Mouse (Mus musculus): Measurements from ENCODE around the gene Shroom3. TPM values are rescaled to one million over a fixed set of nuclear protein-coding genes. Genes with fewer than 3 reads are reported as not detected.

Shroom3 gene
- total RNA-seq, 1 experiment from 2014 or later: not detected

DNA sequence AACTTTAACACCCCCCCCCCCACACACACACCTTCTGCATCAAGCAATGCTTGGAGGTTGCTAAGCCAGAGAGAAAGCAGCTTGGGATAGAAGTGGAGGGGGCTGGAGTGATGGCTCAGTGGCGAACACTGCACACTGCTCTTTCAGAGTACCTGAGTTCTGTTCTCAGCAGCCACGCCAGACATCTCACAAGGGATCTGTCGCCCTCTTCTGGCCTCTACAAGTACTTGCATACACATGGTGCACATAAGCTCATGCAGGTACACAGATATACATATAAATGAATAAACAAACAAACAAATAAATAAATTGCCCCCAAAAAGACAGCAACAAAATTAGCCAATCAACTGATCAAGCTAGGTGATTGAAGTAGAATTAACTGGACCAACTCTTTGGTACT is 10.5 kb downstream of the Shroom3 start:
- ATAC-seq (ENCODE audit: extremely low read depth, insufficient number of reproducible peaks, low FRiP score, poor library complexity, severe bottlenecking): no peak

DNA sequence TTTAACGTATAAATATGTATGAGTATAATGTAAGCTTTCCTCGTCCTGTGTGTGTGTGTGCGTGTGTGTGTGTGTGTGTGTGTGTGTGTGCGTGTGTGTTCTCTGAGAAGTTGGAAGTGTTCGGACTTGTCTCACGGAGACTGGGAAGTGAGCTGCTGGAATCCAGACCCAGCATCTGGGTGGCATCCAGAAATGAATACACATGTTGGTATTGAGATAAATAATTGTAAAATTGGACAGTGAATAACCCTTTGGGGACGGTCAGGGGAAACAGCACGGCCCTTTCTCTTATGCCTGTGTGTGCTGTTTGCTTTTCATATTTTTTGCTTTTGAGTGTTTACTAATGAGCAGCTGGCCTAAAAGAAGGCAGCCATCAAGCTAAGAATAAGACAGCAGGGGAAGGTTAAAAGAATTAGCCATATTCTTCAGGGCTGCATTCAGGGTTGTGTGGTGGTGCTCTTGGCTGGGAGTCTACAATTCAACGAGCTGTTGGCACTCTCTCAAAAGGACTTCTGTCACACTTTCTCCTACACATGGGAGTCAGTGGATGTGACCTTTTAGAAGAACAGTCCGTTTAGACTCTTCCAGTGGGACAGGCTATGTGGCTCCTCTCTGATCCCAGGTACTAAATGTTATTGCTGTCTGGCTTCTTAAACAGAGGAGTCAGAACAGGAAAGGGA is 11.2 kb downstream of the Shroom3 start:
- ATAC-seq (ENCODE audit: extremely low read depth, insufficient number of reproducible peaks, low FRiP score, poor library complexity, severe bottlenecking): no peak

DNA sequence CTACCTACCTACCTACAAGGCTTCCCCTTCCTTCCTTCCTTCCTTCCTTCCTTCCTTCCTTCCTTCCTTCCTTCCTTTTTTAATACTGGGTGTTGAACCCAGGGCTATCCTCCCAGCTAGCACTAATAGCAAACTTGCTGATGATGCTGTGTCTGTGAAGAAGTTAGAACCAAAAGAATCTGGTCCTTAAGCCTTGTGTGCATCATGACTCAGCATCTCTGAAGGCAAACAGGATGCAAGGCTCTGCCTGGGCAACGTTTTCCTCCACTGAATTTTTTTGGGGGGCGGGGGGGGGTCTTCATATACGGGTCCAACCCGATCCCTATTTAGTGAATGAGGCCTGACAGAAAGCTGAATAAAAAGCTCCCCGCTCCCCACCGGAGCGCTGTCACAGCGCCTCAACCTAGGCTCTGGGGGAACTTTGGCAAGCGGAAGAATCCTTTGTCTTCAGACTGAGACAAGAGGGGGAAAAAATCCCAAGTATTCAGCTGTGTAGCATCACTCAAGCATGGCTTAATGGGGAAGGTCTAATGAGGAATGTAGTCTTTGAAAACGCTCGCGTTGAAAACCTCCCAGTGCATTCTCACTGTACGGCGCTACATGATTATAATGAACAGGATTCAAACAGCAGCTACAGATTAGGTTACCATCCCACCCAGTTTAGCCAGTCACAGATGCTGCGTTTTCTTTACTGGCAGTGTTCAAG is 15.0 kb downstream of the Shroom3 start:
- ATAC-seq (ENCODE audit: extremely low read depth, insufficient number of reproducible peaks, low FRiP score, poor library complexity, severe bottlenecking): no peak

DNA sequence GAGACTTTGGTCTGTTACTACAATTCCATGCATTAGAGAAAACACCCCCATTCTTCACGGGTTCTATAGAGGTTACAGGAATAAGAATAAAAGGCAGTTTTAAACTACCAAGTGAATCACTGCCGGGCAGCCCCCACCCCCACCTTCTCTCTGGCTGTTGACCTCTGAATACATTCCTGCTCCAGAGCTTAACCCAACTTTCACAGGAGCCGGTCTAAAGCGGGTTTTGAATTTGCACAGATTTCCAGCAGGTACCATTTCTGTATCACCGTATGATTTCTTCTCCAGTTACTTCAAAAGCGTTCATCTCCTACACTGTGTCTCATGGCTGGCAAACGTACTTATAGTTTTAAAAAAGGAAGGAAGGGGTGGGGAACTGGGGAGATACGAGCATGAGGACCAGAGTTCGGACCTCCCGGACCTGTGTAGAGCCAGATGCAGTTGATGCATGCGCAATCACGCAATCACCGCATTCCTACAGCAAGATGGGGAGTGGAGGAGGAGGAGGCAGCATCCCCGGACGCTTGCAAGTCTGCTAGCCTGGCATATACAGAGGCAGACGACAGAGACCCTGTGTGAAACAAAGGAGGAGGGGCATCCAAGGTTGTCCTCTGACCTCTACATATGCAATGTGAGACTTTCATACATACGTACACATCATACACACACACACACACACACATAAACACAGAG is 15.7 kb downstream of the Shroom3 start:
- no peak for ATAC-seq (ENCODE audit: extremely low read depth, insufficient number of reproducible peaks, low FRiP score, poor library complexity, severe bottlenecking)

DNA sequence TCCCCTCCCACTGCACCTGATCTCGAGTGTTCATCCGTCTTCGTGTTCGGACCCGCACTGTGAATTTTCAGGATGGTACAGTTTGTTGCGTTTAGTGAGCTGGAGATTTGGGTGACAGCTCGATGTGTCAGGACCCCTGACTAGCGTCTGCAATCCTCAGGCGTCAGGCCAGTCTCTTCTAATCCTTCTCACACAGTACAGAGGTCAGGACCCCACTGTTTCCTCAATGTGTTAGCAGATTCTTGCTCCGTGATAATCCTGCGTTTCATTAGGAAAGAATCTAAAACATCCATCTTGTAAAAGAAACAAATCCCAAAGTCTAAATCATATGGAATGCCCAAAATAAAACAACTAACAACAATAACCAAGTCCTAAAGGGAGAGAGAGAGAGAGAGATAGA is 18.5 kb downstream of the Shroom3 start:
- no peak for ATAC-seq (ENCODE audit: extremely low read depth, insufficient number of reproducible peaks, low FRiP score, poor library complexity, severe bottlenecking)

DNA sequence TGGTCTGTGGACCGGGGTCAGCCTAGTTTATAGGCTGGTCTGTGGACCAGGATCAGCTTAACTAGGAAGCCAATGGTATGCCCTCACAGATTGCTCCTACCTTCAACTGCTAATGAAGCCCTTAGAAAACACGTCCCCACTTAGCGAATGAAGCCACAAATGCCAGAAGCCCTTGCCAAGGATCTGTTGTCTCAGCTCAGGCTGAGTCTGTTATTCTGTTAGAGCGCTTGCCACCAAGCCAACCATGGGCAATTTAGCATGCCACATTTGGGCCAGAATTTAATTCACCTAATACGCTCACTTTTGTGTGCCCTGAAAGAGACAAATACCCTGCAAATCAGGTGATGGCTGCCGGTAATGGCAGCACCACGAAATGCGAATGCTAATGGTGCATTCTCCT is 20.4 kb downstream of the Shroom3 start:
- ATAC-seq (ENCODE audit: extremely low read depth, insufficient number of reproducible peaks, low FRiP score, poor library complexity, severe bottlenecking): no peak

DNA sequence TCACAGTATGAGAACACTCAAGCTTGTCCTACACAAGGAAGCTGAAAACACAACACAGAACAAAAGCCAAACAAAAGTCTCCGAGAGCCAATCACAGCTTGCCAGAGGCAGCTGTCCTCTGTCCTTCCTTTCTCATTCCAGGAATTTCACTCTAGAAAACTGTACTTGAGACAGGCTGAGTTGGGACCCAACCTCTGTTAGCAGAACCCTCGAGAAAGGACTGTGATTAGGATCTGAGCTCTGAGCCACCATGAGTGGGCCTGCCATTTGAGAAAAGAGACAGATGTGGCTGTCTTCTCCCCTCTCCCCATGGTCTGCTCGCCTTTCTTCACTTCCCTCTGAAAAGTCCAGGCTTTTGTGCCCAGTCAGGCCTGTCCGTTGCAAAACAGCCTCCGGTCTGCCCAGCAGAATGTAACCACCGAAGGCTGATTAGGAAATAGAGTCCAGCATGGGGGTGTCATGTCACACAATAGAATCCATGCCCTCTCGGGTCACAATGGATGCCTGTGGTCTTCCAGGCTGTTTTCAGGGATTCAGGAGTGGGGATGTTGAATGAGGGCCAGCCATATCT is 24.8 kb downstream of the Shroom3 start:
- ATAC-seq (ENCODE audit: extremely low read depth, insufficient number of reproducible peaks, low FRiP score, poor library complexity, severe bottlenecking): no peak

DNA sequence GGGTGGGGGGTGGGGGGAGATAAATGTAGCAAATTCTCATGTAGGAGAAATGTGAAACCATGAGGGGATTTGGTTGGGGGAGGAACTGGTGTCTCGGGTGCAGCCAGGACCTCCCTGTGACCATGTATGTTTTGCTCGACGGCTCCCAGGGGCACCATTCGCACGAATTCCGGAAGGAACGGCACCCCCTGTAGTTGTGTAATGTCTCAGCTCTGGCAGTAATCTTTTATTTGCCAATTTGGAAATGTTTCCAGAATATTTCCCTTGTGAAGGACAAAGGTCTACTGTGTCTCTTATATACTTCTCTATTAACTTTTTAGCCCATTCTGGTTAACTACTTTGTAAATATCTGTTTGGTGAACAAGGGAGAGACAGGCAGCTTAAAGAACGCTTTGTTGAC is 27.5 kb downstream of the Shroom3 start:
- ATAC-seq (ENCODE audit: extremely low read depth, insufficient number of reproducible peaks, low FRiP score, poor library complexity, severe bottlenecking): no peak

DNA sequence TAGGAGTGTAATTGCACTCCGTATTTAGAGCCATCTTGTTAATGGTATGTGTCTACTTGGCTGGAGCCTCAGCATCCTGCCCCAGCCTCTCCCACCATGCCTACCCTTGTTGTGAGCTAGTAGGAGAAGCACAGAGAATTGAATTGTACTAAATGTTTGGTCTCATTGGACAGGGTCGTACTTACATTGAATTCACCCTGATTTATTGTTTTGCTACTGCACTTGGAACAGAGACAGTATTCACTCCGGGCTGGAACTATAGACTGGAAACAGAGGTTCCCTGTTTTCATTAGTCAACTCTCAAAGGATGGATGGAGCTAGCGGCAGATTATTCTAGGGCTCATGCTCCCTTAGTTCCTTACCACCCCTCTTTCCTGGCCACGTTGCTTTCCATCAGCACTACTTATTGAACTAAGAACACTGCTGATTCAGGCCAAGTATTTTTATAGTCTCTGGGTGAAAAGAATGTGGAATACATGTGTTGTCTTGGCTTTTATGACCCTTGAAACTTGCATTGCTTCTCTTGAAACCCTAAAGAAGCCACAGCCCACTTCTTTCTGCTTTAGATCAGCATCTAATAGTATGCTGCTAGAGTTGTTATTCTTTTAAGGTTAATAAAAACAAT is 28.5 kb downstream of the Shroom3 start:
- ATAC-seq (ENCODE audit: extremely low read depth, insufficient number of reproducible peaks, low FRiP score, poor library complexity, severe bottlenecking): no peak

DNA sequence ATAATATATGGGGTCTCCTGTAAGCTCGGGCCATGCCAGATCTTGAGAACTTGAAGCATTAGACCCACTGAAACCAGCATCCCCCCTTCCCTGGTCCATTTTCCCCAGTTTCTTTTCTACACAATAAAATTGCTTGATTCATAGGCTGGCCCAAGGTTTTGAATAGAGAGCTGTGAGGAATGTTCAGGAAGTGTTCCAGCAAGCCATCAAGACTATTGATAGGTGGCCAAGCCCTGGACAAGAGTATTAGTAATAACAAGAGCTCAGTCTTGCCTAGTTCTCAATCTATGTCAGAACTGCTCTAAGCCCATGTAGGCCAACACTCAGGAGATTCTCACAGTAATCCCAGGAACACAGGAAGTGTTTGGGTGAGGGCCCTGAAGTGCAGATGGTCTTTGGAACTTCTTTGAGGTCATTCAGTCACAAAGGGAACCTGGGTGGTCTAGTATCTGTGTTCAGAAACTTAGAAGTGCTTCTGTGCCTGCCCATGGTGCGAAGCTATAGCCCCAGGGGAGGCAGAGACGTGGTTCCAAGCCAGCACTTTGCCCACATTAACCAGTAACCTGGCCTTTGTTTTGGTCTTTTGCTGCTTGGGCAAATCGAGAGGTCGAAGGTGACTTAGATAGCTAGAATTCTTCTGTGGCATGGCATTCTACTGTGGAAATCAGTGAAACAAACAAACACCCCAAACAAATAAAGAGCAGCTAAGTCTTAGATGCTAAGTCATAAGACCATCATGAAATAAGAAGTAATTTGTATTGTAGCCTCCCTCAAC is 29.6 kb downstream of the Shroom3 start:
- ATAC-seq (ENCODE audit: extremely low read depth, insufficient number of reproducible peaks, low FRiP score, poor library complexity, severe bottlenecking): no peak

DNA sequence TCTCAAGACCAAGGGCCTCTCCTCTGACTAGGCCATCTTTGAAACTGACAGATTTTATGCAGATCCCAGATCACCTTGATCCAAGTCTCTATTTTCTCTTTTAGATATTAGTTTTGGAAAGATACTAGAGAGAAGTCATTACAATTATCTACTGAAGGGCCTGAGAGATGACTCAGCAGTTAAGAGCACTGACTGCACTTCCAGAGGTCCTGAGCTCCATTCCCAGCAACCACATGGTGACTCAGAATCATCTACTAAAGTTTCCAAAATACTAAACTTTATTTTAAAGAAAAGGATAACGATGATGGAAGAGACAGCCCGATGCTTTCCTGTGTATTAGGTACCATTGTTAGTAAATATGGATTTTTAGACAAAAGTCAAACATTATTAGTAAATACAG is 31.7 kb downstream of the Shroom3 start:
- ATAC-seq (ENCODE audit: extremely low read depth, insufficient number of reproducible peaks, low FRiP score, poor library complexity, severe bottlenecking): no peak

DNA sequence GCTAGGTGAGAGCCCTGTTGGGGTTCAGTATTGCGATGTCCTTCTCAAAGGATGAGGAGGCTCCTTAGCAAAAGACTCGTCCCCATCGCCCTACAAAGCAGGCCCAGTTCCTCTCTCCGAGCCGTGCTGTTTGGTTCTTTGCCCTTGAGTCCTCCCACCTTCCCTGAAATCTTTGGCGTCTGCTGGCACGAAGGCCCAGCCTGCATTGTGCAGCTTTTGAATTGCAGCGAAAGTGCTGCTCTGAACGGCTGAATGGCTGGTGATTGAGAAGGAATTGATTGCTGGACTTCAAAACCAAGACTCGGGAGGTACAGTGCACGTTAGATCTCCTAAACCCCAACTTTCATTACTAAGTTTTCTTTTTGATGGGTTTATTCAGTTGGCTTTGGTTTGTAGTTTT is 32.1 kb downstream of the Shroom3 start:
- ATAC-seq (ENCODE audit: extremely low read depth, insufficient number of reproducible peaks, low FRiP score, poor library complexity, severe bottlenecking): no peak

DNA sequence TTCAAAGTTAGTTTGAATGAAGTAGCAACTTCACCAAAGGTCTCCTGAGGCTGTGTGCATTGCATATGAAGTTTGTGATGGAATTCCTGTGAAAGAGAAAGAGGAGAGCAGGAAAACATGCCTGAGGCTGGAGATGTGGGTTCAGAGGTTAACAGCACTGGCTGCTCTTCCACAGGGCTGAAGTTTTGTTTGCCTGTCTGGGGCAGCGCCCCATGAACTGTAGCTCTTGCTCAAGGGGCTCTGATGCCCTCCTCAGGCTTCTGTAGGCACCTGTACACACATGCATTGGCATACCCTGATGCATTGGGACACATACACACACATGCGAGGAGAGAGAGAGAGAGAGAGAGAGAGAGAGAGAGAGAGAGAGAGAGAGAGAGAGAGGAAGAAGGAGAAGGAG is 32.7 kb downstream of the Shroom3 start:
- no peak for ATAC-seq (ENCODE audit: extremely low read depth, insufficient number of reproducible peaks, low FRiP score, poor library complexity, severe bottlenecking)

DNA sequence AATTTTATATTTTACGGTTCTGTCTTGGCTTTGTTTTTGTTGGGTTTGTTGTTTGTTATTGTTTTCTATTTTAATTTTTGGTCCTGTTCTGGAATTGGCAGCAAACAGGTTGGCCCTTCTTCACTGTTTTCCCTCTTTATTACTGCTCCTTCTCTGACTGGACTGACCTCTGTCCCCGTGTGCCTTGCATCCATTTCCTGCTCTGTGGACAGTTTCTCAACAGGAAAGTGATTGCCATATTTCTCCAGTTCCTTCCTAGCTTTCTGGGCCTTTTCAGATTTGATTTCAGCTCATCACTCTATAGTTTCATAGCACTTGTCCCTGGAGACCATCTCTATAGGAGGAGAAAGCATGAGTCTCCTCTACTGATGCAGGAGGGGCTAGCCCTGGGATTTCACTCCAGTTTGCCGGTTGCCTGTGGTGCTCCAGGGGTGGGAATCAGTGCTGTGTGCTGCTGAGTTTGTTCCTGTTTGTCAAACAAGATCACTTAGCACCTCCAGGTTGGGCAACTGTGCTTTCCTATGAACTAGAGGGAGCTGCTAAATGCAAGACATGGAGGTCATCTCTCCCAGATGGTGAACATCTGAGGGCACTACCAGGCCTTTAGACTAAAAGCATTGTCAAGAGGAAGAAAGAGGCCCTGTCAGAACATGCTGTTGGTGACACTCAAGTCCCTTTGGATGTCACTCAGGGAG is 34.6 kb downstream of the Shroom3 start:
- ATAC-seq (ENCODE audit: extremely low read depth, insufficient number of reproducible peaks, low FRiP score, poor library complexity, severe bottlenecking): no peak

DNA sequence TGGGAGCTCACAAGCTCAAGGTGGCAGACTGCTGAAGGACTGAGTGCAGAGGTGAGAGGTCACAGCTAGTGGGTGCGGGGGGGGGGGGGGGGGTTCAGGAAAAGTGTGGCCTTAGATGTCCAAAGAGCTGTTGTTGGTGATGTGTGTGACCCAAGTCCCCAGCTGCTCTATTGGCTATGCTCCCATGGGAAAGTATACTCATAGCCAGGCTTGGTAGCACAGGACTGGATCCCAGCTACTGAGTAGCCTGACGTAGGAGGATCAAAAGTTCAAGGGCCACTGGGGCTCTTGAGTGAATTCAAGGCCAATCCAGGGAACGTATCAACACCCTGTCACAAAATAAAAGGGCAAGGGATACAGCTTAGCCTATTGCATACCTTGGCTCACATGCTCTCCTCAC is 35.6 kb downstream of the Shroom3 start:
- ATAC-seq (ENCODE audit: extremely low read depth, insufficient number of reproducible peaks, low FRiP score, poor library complexity, severe bottlenecking): no peak

DNA sequence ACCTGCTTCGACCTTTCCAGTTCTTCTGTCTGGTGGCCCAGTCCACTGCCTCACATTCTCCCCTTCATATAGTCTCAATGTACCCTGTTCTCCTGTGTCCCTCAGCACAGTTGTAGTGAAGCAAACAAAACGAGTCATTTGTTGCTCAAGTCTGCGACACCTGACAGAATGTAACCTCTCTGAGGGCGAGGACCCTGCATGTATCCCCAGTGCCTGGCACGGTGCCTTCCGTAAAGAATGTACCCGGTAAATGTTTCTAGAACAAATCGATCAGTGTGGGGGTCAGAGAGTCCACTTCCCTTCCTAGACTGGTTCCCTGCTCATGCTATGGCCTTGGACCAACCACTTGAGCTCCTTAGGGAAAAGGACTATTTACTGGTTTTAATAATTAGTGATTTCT is 38.4 kb downstream of the Shroom3 start:
- ATAC-seq (ENCODE audit: extremely low read depth, insufficient number of reproducible peaks, low FRiP score, poor library complexity, severe bottlenecking): no peak

DNA sequence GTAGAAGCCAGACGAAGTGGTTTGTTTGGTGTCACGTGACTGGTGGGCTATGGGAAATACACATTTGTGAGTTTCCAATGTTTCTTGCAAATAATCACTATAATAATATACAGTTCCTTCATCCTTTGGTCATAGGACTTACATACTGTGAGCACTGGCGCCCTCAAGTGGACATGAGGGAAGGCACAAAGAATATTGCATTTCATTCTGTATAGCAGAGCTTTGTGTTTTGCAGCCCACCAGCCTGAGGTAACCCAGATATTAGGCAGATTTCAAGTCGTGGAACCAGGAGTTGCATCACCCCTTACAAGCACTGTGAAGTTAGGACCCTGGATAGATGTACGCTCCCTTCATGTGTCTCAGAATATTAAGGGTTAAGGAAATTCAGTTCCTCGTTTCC is 42.7 kb downstream of the Shroom3 start:
- no peak for ATAC-seq (ENCODE audit: extremely low read depth, insufficient number of reproducible peaks, low FRiP score, poor library complexity, severe bottlenecking)

DNA sequence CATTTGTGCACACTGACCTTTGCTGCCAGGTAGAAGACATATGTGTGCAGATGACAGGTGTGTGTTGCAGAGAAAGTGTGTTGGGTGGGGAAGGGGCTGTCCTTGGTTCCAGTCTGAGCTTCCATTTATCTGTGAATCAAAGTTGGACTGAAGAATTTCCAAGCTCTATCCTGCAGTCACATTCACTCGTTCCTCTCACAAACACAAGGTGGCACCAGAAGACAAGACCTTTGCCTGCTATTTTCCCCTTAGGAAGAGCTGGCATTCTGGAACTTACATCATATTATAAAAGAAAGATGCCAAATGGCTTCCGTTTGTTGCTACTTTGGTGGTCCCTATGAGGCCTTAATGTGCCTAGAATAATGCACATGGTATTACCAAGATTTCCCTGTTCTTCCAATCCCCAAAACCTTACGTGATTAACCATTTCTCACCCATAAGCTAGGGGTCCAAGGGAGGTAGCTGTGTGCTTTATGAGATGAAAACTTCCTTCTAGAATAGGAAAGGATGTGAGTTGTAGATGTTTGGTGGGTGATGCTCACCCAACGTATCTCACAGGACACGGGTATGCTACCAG is 45.1 kb downstream of the Shroom3 start:
- ATAC-seq (ENCODE audit: extremely low read depth, insufficient number of reproducible peaks, low FRiP score, poor library complexity, severe bottlenecking): no peak

All from neutrophil, adult 5-6 weeks (primary cell).